In the genomic region with DNA sequence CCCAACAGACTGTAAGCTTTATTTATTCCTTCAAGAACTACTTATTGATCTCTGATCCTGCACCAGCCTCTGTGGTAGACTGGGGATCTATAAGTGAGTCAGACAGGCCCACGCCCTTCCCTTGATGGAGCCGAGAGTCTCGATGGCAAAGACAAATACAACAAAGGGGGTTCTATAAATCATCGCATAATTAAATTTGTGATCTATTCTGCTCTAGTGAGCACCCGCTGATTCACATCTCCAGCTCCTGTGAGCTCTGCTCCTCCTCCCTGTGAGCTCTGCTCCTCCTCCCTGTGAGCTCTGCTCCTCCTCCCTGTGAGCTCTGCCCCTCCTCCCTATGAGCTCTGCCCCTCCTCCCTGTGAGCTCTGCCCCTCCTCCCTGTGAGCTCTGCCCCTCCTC, we compare ENCODE assay signal across 22 mouse cellular contexts. TPM values are rescaled to one million over a fixed set of nuclear protein-coding genes. Genes with fewer than 3 reads are reported as not detected.
DNase-seq lines count a peak whose midpoint lies in the region; ATAC-seq lines count a peak whose summit lies in the region.
"Had no signal": no experiment of that assay in that cellular context is flagged by ENCODE, and none has a peak within 500 bp of the region (broad histone marks: within the 10 kb centered on the region; RNA-seq: fewer than 3 reads in every experiment).

No protein-coding gene starts in this region.

- peak; percentile 21 for DNase-seq in retina, postnatal 1 day
- DNase-seq in retina, embryonic 14.5 days (ENCODE audit: low spot score): no peak
- peak; percentile 17 for DNase-seq in MN1 (ENCODE audit: low spot score)
- DNase-seq in ZHBTc4 (ENCODE audit: low read depth, low spot score): peak; percentile 43
- no peak for DNase-seq in layer of hippocampus, adult 11-12 months (ENCODE audit: low spot score)
- DNase-seq: adrenal gland, adult 2 months; adrenal gland, postnatal 10 days; adrenal gland, postnatal 25 days; cerebellum, adult 11 months; cerebellum, adult 8-10 months; cerebellum, adult 9-11 months; cerebellum, postnatal 36 days; forebrain, postnatal 0 days had no signal

- no peaks in the 10 kb centered on the region for H3K9me3 ChIP-seq in forebrain, embryonic 13.5 days (replicated peaks)
- H3K9me3 ChIP-seq: embryonic facial prominence, embryonic 13.5 days; embryonic facial prominence, embryonic 15.5 days; forebrain, embryonic 10.5 days; forebrain, embryonic 12.5 days; forebrain, embryonic 15.5 days had no signal

- no peak overlapping the region for H3K4me3 ChIP-seq in forebrain, embryonic 13.5 days
- H3K4me3 ChIP-seq: embryonic facial prominence, embryonic 13.5 days; embryonic facial prominence, embryonic 15.5 days; erythroblast, embryonic 14.5 days; forebrain, embryonic 10.5 days; forebrain, embryonic 12.5 days; forebrain, embryonic 15.5 days had no signal

- H3K27ac ChIP-seq in forebrain, embryonic 13.5 days: no peak overlapping the region
- H3K27ac ChIP-seq: embryonic facial prominence, embryonic 13.5 days; embryonic facial prominence, embryonic 15.5 days; forebrain, embryonic 10.5 days; forebrain, embryonic 12.5 days; forebrain, embryonic 15.5 days had no signal

- H3K4me2 ChIP-seq in forebrain, embryonic 13.5 days: no peak overlapping the region
- H3K4me2 ChIP-seq: embryonic facial prominence, embryonic 13.5 days; embryonic facial prominence, embryonic 15.5 days; forebrain, embryonic 12.5 days; forebrain, embryonic 15.5 days had no signal

- no peaks in the 10 kb centered on the region for H3K36me3 ChIP-seq in forebrain, embryonic 13.5 days (ENCODE audit: poor library complexity, severe bottlenecking)
- H3K36me3 ChIP-seq: embryonic facial prominence, embryonic 13.5 days; embryonic facial prominence, embryonic 15.5 days; forebrain, embryonic 10.5 days; forebrain, embryonic 12.5 days; forebrain, embryonic 15.5 days; G1E had no signal

- no peaks in the 10 kb centered on the region for H3K27me3 ChIP-seq in forebrain, embryonic 13.5 days
- H3K27me3 ChIP-seq: embryonic facial prominence, embryonic 13.5 days; embryonic facial prominence, embryonic 15.5 days; forebrain, embryonic 12.5 days; forebrain, embryonic 15.5 days had no signal

- 0 out of 2 replicates have a peak, but pooled peaks cover under 1% of the 10 kb centered on the region for H3K4me1 ChIP-seq in forebrain, embryonic 13.5 days
- H3K4me1 ChIP-seq: embryonic facial prominence, embryonic 13.5 days; embryonic facial prominence, embryonic 15.5 days had no signal

- ATAC-seq in forebrain, embryonic 13.5 days: no peak
- ATAC-seq: forebrain, embryonic 15.5 days; forebrain, postnatal 0 days had no signal

- no peak overlapping the region for H3K9ac ChIP-seq in forebrain, embryonic 13.5 days
- H3K9ac ChIP-seq: embryonic facial prominence, embryonic 13.5 days; embryonic facial prominence, embryonic 15.5 days; forebrain, embryonic 12.5 days; forebrain, embryonic 15.5 days; forebrain, postnatal 0 days had no signal

- 61% methylated on average over 5 of the region's 5 CpGs for WGBS in forebrain, embryonic 13.5 days

RNA-seq across cellular contexts. Expression of gene Cbln4, which starts 49.0 kb away (rescaled TPM):
- polyA plus RNA-seq in forebrain, embryonic 13.5 days (2015; fragmentation: Nextera tagmentation; extraction: Ambion mirVana): 3.7 and 5.7 TPM in 2 replicates
- polyA plus RNA-seq: adrenal gland, adult 2 months; C2C12; G1E had no signal

Comparison
In these comparisons a context has a peak if more than half of its experiments do, and no peak if none do; other contexts are left out.
1. DNase-seq: peak in retina, postnatal 1 day (single experiment), MN1 (single experiment) and ZHBTc4 (single experiment); none in retina, embryonic 14.5 days (single experiment) and layer of hippocampus, adult 11-12 months (single experiment).